Mouse (Mus musculus): Measurements from ENCODE around the gene Gm20388.
A peak's percentile ranks its signal among the peaks of the same experiment; 100 is the strongest.

Gm20388 gene

DNA sequence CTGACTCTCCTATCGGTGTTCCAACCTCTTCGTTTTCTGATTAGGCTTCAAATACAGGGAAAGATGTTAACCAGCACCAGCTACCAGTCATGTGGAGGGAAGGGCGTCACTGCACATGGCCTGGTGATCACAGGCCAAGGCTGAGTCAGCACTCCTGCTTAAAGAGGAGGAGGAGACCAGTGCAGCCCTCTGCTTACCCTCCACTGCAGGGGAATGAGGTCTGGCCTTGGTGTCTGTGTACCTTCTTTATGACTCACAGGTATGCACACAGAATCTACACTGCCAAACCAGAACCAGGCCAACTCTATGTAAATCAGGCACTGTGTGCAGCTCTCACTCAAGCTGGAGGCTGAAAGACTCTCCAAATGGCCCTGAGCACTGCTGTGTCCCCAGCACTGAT lies 1900.9 kb downstream of the Gm20388 start:
- DNase-seq, result no peak

DNA sequence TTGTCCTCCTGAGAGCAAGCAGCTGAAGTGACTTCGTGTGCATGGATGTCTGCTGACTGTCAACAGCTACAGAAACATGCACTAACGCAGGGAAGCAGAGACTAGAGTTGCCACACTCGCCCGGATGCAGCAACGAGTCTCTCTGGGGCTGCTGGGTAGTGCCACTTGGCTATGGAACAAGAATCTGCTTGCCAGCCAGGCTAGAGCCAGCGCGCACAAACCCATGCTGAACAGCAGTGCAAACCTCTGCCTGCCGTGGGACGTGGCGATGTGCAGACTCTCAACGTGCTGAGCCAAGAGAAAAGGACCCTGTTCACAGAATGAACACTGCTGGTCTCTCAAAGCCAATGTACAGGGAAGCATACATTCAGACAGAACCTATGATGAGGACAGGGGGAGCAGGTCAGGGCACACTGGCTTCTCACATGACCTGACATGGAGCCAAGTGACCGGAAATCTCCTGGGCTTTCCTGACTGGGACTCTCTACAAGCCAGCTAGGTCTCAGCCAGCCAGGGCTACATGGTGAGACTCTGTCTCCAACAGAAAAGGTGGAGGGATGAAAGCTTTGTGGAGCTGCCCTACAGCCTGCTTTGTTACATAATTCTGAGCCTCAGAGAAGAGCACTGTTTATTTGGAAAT lies 1901.4 kb downstream of the Gm20388 start:
- no peak for DNase-seq

- DNase-seq, result no peak
These were observed 1907.6 kb downstream of the Gm20388 start for GRCm38 (mm10) chr8:121818226-121818625.

DNA sequence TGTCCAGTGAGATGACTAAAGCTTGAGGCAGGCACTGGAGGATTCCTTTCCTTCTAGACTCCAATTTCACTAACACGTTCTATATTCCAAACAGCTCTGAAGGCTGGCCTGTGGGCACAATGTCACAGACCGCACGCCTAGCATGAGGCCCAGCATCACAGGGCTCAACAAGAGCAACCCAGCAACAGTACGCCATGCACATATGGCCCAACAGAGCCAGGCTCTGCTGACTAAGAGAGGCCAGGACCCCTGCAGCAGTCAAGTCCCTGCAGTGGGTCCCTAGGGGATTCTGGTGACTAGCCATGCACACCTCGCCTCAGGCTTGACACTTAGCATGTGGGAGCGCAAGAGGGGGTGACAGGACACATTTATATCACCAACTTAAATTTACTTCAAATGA lies 1910.2 kb downstream of the Gm20388 start:
- no peak for DNase-seq

- no peak for DNase-seq
These were observed 1910.7 kb downstream of the Gm20388 start for GRCm38 (mm10) chr8:121821320-121821719.

DNA sequence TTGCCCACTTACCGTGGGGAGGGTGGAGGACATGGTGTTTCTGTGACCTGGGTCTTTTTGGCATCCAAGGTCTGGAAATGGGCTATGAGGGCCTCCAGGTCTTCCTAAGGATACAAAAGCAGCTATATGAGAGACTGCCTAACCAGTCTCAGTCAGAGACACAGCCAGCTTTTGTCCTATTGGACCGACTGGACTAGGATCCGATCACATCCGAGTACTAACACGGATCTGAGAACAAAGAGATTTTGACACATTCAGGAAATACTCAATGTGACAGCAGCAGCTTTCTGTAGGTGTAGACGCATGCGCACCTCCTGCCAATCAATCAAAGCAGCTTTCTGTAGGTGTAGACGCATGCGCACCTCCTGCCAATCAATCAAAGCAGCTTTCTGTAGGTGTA lies 1911.1 kb downstream of the Gm20388 start:
- no peak for DNase-seq

DNA sequence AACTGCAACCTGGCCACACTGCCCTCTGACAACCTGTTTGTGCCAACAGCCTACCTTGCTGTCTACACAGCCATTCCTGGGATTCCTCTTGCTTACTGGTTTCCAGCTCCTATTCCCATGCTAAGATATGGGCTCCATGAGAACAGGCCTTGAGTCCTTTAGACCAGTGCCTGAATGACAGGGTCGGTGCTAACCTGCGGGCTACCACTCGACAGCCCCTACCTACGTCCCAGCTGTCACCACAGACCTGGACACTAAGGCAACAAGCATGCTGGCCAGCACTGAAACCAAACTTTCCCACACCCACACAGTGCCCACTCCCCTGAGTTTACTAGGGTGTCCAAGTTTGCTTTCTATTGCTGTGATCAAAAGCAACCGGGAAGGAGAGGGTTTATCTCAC lies 1917.1 kb downstream of the Gm20388 start:
- DNase-seq, result no peak

- no peak for DNase-seq
These were observed 1917.9 kb downstream of the Gm20388 start for GRCm38 (mm10) chr8:121828376-121829023.

- DNase-seq, result peak; percentile 77 to 88
These were observed 1918.6 kb downstream of the Gm20388 start, which contains the start of gene Klhdc4 for GRCm38 (mm10) chr8:121829048-121829776. Klhdc4 (minus strand) TSS chr8:121829569.

DNA sequence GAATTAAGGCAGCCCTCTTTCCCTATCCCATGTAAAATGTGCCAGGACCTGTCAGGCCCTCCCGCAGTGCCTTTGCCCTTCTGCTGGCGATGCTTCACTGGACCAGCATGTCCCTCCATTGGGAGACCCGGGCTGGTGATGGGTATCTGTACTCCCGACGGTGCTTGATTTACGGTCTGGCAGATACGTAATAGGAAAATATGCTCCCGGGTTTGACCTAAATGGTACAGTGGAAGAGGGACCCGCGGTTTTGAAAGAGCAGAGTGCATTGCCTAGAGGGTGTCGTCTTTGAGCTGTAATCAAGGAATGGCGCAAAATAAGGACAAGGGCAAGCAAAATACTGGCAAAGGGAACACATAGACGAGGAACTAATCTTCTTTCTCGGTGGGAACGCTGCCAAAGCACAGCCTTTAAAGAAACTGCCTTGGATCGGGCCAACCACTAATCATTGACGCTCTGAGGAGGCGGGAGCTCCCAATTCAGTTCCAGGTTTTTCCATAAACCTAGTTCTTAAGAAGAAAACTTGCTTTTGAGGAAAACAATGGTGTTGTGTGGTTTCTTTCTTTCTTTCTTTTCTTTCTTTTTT lies 1919.2 kb downstream of the Gm20388 start:
- peak in 1 of 2 experiments; percentile 11 for DNase-seq

GRCm38 (mm10) chr8:121832061-121832460 lies 1921.4 kb downstream of the Gm20388 start:
- no peak for DNase-seq

- peak; percentile 47 to 81 for DNase-seq
These were observed 1921.9 kb downstream of the Gm20388 start for GRCm38 (mm10) chr8:121832503-121832902.

DNA sequence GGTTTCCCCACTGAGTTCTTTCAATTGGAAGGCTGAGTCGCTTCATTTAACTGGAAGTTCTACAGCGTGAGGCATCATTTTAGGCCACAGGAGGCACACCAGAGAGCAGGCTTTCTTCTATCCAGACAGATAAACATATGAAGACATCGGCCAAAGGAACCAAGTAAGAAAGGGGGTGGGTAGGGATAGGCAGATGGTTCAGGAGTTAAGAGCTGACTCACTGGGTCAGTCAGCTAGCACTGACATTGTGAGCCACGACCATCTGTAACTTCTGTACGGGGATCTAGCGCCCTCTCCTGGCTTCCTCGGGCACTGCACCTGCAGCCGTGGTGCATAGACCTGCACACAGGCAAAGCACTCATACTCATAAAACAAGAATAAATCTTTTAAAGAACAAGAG lies 1930.6 kb downstream of the Gm20388 start:
- DNase-seq, result peak; percentile 28 to 54

DNA sequence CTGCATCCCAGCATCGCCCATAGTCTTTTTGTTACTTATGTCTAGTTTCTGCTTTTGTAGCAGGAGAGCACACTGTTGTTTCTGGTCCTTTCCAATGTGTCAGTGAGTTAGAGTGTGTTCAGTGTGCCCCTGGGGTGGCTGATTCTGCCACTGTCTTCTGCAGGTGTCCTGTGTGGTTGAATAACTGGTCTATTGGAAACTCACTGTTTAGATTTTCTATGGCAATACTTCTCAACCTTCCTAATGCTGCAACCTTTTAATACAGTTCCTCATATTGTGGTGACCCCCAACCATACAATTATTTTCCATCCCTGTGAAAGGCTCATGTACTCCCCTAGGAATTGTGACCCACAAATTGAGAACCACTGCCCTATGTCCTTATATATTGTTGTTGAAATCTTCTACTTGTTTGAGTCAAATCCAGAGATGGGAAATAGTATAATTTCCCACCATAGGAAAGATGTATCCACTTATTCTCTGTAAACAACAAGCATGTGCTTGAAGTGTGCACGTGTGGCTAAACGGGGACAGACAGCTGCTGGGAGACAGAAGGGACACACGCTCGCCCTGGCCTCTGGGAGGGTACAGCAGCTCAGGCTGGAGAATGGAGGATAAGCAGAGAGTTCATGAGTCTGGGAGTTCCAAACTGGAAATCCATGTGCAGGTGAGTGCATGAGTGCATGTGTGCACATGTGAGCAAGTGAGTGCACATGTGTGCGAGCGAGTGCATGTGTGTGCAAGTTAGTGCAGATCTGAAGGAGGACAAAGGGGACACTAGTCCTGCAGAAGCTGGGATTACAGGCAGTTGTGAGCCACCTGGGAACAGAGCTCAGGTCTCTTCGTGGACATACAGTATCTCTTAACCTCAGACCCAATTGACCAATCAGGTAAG lies 1931.7 kb downstream of the Gm20388 start:
- DNase-seq, result no peak

DNA sequence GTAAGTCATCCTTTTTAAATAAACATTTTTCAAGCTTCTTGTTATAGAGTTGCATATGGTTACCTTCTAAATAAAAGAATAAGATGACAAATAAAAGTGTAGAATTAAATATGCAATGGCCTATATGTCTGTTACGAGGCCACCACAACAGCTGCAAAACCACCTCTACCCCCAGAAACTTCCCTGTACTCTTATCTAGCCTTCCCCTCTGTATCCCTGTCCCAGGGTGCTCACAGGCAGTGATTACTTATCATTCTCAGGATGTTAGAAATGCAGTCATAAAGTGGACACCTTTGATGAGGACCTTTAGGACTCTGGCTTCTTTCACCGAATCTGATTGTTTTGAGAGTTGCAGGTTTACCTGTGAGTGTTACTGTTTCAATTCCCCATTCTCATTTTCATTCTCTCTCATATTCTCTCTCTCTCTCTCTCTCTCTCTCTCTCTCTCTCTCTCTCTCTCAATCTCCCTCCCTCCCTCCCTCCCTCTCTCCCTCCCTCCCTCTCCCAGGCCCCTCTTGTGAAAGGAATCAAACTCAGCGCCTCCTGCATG lies 1932.6 kb downstream of the Gm20388 start:
- DNase-seq, result no peak

GRCm38 (mm10) chr8:121844765-121845164 lies 1934.1 kb downstream of the Gm20388 start:
- no peak for DNase-seq

- no peak for DNase-seq
These were observed 1936.2 kb downstream of the Gm20388 start for GRCm38 (mm10) chr8:121846815-121847214.

GRCm38 (mm10) chr8:121847261-121847822 lies 1936.7 kb downstream of the Gm20388 start:
- no peak for DNase-seq

DNA sequence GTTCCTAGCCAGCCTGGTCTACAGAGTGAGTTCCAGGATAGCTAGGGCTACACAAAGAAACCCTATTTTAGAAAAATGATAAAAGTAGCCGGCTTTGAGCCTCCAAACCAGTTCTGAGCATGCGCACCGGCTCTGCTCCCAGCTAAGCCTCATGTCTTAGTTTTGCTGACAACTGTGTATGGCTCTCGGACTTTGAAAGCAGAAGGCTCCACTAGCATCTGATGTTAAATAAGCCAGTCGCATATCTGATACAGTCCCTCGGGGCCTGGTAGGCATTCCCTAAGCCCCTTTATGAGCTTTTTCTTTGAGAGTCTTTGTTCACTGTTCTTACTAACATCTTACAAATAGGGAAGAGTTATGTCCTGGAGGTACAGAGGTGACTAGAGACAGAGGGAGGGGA lies 1937.3 kb downstream of the Gm20388 start:
- DNase-seq, result no peak

GRCm38 (mm10) chr8:121848495-121848894 lies 1937.9 kb downstream of the Gm20388 start:
- no peak for DNase-seq

- DNase-seq, result no peak
These were observed 1938.7 kb downstream of the Gm20388 start for GRCm38 (mm10) chr8:121849303-121849702.

DNA sequence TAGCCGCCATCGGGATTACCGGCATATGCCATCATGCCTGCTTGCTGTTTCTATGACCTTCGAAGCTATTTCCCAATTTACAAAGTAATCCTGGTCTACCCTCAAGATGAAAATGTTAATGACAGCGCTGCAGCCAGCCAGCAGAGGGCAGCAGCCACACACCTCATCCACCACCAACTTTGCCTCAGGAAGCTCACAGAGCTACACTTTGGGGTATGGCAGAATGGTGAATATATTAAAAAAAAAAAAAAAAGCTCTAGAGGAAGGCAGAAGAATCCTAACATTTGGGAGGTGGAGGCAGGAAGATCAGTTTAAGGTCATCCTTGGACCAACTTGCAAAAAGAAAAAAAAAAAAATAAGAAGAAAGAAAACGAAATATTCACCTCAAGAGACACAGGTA lies 1939.4 kb downstream of the Gm20388 start:
- DNase-seq, result peak; percentile 38 to 64

All from kidney, adult 8-10 months (tissue).